Mouse (Mus musculus) effector memory CD4-positive, alpha-beta T cell, adult 5 months (primary cell): ENCODE data around the gene Slpi. TPM values are rescaled to one million over a fixed set of nuclear protein-coding genes. Genes with fewer than 3 reads are reported as not detected.

Experiments used
- polyA plus RNA-seq: library from polyadenylated mRNA; unstranded; fragments of 100-300 nt; shearing (Covaris generic); gene quantifications from one replicate; pipeline ENCODE4 v1.2.1, GENCODE M21; 2017

Gene Slpi
- 9.0 TPM for polyA plus RNA-seq

DNA sequence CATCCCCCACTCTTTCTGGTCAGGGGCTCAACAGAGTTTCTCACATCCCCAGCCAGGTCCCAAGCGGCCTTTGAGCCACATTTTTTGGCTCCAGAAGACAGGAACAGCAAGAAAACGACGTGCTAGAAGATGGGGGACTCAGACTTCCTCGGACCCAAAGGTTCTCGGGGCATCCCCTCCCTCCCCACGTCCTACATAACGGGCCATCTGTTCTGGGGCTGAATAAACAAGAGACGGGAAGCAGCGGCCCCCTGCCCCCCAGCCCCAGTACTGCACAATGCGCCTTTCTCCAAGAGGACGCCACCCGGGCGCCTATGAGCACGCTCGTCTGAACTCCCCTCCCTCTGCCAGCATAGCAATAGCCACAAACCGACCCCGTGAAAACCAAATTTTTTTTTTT is at the start of gene Slpi:
Slpi (minus strand) TSS at position 76 of the 400 bp plus-strand sequence.

DNA sequence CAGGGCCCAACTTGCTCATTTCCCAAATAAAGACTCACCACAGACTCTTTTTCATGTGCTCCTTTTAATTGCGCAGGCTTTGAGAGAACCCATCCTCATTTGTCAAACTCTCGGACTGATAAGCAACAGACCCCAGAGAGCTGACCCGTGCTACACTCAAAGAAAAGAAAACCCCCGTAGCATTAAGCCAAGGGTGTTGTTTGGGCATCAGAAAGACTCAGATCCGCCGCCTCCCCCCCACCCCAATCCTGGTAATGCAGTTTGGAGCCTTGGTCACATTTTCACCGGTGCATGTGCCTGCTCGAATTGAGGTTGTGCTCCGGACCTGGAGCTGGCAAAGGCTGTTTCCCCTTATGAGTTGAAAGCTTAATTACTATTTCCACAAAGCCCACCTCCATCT is 16.2 kb upstream of the Slpi start, which contains the start of gene Matn4:
Matn4 (minus strand) TSS at position 101 of the 400 bp plus-strand sequence.

GRCm38 (mm10) chr2:164402906-164403305 is 14.0 kb upstream of the Slpi start, which contains the start of gene Rbpjl:
TSS of gene Rbpjl (plus strand) at chr2:164403141.

GRCm38 (mm10) chr2:164332440-164332839 is 56.5 kb downstream of the Slpi start, which contains the start of gene Svs5:
TSS of gene Svs5 (plus strand) at chr2:164332740.

GRCm38 (mm10) chr2:164316451-164316850 is 72.4 kb downstream of the Slpi start, which contains the start of gene Svs6:
TSS of gene Svs6 (plus strand) at chr2:164316751.

Other genes with a start within 250 kb of the Slpi start
- not detected for gene Kcns1, start 218.0 kb downstream of the Slpi start, polyA plus RNA-seq
- not detected for gene Wfdc5, start 206.4 kb downstream of the Slpi start, polyA plus RNA-seq
- gene Wfdc12, start 198.5 kb downstream of the Slpi start, polyA plus RNA-seq = not detected
- gene Wfdc15a, start 189.0 kb downstream of the Slpi start, polyA plus RNA-seq = not detected
- gene Wfdc15b, start 167.4 kb downstream of the Slpi start, polyA plus RNA-seq = not detected
- gene Svs2, start 150.6 kb downstream of the Slpi start, polyA plus RNA-seq = not detected
- not detected for gene Svs3b, start 132.5 kb downstream of the Slpi start, polyA plus RNA-seq
- not detected for gene Svs4, start 110.6 kb downstream of the Slpi start, polyA plus RNA-seq
- not detected for gene Svs3a, start 99.8 kb downstream of the Slpi start, polyA plus RNA-seq
- gene Svs6, start 72.3 kb downstream of the Slpi start, polyA plus RNA-seq = not detected
- gene Svs5, start 56.4 kb downstream of the Slpi start, polyA plus RNA-seq = not detected
- not detected for gene Rbpjl, start 14.0 kb upstream of the Slpi start, polyA plus RNA-seq
- gene Matn4, start 16.1 kb upstream of the Slpi start, polyA plus RNA-seq = not detected
- 0.64 TPM for gene Sdc4, start 54.8 kb upstream of the Slpi start, polyA plus RNA-seq
- 81.1 TPM for gene Sys1, start 67.9 kb upstream of the Slpi start, polyA plus RNA-seq
- 6.5 TPM for gene Gm20458, start 71.9 kb upstream of the Slpi start, polyA plus RNA-seq
- gene Trp53tg5, start 84.6 kb upstream of the Slpi start, polyA plus RNA-seq = not detected
- 2.6 TPM for gene Dbndd2, start 97.0 kb upstream of the Slpi start, polyA plus RNA-seq
- 16.2 TPM for gene Pigt, start 108.4 kb upstream of the Slpi start, polyA plus RNA-seq
- gene Wfdc2, start 173.3 kb upstream of the Slpi start, polyA plus RNA-seq = not detected
- not detected for gene Spint3, start 184.4 kb upstream of the Slpi start, polyA plus RNA-seq
- not detected for gene Wfdc6a, start 196.4 kb upstream of the Slpi start, polyA plus RNA-seq
- gene Eppin, start 204.5 kb upstream of the Slpi start, polyA plus RNA-seq = not detected
- not detected for gene Wfdc6b, start 224.4 kb upstream of the Slpi start, polyA plus RNA-seq
- gene Wfdc8, start 224.5 kb upstream of the Slpi start, polyA plus RNA-seq = not detected
- gene Wfdc16, start 249.7 kb upstream of the Slpi start, polyA plus RNA-seq = not detected